Mouse (Mus musculus) midbrain, embryonic 13.5 days (tissue): ENCODE data around the gene Dnah7b. TPM values are rescaled to one million over a fixed set of nuclear protein-coding genes. Genes with fewer than 3 reads are reported as not detected.
A peak's percentile ranks its signal among the peaks of the same experiment; 100 is the strongest.
"Not testable (repeated sequence)": the region's sequence is repeated elsewhere in the genome, so short reads cannot be mapped to it uniquely, and the experiment has no call there.

Source experiments
- ATAC-seq: fragments of 200-750 bp; cut with Nextera tagmentation; 2 replicates; pipeline ENCODE4 v1.8.0; 2017; ENCODE audit warnings: mild to moderate bottlenecking, moderate TSS enrichment, moderate library complexity
- H3K27ac ChIP-seq: fragments of 300-500 bp; sonication (generic); 2 replicates; pipeline ENCODE4 v1.5.1; 2015; ENCODE audit warnings: inconsistent platforms, mild to moderate bottlenecking, moderate library complexity
- H3K27me3 ChIP-seq: fragments of 300-500 bp; sonication (generic); 2 replicates; pipeline ENCODE4 v1.6.1; 2015; ENCODE audit warnings: mild to moderate bottlenecking, inconsistent platforms
- H3K36me3 ChIP-seq: fragments of 300-500 bp; sonication (generic); 2 replicates; pipeline ENCODE4 v1.6.1; 2015; ENCODE audit warnings: mild to moderate bottlenecking, inconsistent platforms
- H3K4me1 ChIP-seq: fragments of 300-500 bp; sonication (generic); replicated peaks from 2 replicates; pipeline ENCODE4 v1.6.1; 2015; ENCODE audit warnings: inconsistent platforms
- H3K4me2 ChIP-seq: fragments of 300-500 bp; sonication (generic); replicated peaks from 2 replicates; pipeline ENCODE4 v1.6.1; 2015; ENCODE audit warnings: moderate library complexity, mild to moderate bottlenecking, inconsistent platforms
- H3K4me3 ChIP-seq: fragments of 300-500 bp; sonication (generic); replicated peaks from 2 replicates; pipeline ENCODE4 v1.5.1; 2015; ENCODE audit warnings: mild to moderate bottlenecking, inconsistent platforms
- H3K9ac ChIP-seq: fragments of 300-500 bp; sonication (generic); replicated peaks from 2 replicates; pipeline ENCODE4 v1.6.1; 2015; ENCODE audit warnings: mild to moderate bottlenecking, inconsistent platforms
- H3K9me3 ChIP-seq: fragments of 300-500 bp; sonication (generic); 2 replicates; pipeline ENCODE4 v1.6.1; 2016; ENCODE audit warnings: mild to moderate bottlenecking, inconsistent platforms
- WGBS: fragments of 180-500 bp; shearing (Covaris S2); methylation state at CpG from one replicate; pipeline ENCODE4 v1.1.7; 2015; 5-methylcytosine and 5-hydroxymethylcytosine counted together
- polyA plus RNA-seq: library from polyadenylated mRNA; unstranded; fragments of >200 nt; fragmentation: Nextera tagmentation; extraction: Ambion mirVana; gene quantifications from 2 replicates; pipeline ENCODE4 v1.2.1, GENCODE M21; 2015

Gene Dnah7b
- polyA plus RNA-seq, result 2.6 TPM in 2 replicates

DNA sequence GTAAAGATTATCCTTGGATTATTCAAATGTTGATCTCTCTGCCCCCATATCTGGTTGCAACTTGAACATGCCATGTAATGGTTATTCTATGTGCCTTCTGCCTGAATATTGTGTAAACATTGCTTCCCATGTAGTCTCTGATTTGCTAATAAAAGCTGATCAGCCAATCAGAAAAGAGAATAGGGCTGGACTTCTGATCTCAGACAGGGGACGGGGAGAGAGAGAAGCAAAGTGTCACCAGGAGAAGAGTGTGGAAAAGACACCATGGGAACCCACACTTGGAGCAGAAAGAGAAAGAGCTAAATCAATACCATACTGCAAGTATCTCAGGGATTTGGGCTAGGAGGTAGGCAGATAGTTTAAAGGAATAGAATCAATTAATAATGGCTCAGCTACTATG is at the start of gene Dnah7b:
Dnah7b (plus strand) TSS at position 301 of the 400 bp plus-strand sequence.
- H3K4me3 ChIP-seq, result peak within 1 kb of the TSS; percentile 74
- 31% methylated on average over 1 of the region's 1 CpGs for WGBS
- peaks cover 7% of the 10 kb centered on the region for H3K4me1 ChIP-seq
- peak; percentile 34 for ATAC-seq
- peak within 1 kb of the TSS; percentile 67 for H3K4me2 ChIP-seq
- no peaks in the 10 kb centered on the region for H3K9me3 ChIP-seq
- H3K27me3 ChIP-seq, result no peaks in the 10 kb centered on the region
- no peaks in the 10 kb centered on the region for H3K36me3 ChIP-seq
- peak within 1 kb of the TSS; percentile 89 for H3K27ac ChIP-seq
- peak within 1 kb of the TSS; percentile 86 for H3K9ac ChIP-seq

DNA sequence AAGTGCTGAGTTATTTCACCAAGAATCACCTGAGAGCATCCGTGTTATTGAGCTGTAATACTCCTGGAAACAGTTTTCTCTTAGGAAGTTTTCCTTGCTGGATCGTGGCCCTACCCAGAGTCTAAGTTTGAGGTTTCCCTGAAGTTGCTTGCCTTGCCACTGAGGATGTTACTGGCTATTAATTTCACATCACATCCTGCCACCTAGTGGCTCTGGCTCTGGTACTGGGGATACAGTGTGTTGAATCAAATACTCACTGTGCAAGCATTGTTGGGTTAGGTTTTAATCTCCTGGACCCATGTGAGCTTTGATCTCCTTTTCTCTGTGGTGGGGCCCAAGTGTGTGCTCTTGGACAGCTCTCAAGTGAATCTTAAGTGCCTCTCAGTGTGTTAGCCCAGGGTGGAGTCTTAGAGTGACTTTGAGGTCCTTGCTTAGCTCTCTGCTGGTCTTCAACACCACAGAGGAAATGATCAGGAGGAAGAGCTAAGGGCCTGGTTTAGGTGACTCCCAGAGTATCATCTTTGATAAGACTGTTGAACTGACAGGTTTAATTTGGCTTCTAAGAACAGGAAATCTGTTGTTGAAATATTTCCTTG is 47.6 kb upstream of the Dnah7b start:
- 0 out of 2 replicates have a peak, but pooled peaks have one; percentile 40 for ATAC-seq
- Histone ChIP-seq H3K36me3 (no peaks in the 10 kb centered on the region), H3K27me3 (no peaks in the 10 kb centered on the region), H3K9ac (no peak overlapping the region), H3K4me3 (no peak overlapping the region), H3K9me3 (no peaks in the 10 kb centered on the region), H3K4me2 (no peak overlapping the region), H3K4me1 (no peaks in the 10 kb centered on the region), H3K27ac (no peak overlapping the region)
- 64% methylated on average over 2 of the region's 2 CpGs for WGBS

DNA sequence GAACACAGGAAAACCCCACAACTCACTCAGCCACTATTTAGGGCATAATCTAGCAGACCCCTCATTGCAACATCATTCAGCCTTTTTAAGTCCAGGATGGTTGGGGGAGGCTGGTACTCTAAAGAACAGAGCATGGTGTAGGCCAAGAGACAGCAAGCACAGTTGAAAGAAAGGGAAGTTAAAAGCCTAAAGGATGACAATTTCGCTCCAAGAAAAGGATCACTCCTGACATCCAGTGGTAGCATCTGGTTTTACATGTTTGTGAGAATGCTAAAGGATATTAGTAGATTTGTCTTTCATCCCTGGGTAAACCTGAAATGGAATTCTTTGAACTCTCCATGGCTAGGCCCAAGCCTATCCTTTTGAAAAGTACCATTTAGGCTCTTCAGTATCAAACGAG is 43.9 kb upstream of the Dnah7b start:
- Histone ChIP-seq H3K4me2 (no peak overlapping the region), H3K9ac (no peak overlapping the region), H3K4me1 (no peaks in the 10 kb centered on the region), H3K4me3 (no peak overlapping the region), H3K36me3 (no peaks in the 10 kb centered on the region), H3K27ac (no peak overlapping the region), H3K27me3 (no peaks in the 10 kb centered on the region), H3K9me3 (no peaks in the 10 kb centered on the region)
- ATAC-seq, result 0 out of 2 replicates have a peak, but pooled peaks have one; percentile 55
- 25% methylated on average over 2 of the region's 2 CpGs for WGBS

DNA sequence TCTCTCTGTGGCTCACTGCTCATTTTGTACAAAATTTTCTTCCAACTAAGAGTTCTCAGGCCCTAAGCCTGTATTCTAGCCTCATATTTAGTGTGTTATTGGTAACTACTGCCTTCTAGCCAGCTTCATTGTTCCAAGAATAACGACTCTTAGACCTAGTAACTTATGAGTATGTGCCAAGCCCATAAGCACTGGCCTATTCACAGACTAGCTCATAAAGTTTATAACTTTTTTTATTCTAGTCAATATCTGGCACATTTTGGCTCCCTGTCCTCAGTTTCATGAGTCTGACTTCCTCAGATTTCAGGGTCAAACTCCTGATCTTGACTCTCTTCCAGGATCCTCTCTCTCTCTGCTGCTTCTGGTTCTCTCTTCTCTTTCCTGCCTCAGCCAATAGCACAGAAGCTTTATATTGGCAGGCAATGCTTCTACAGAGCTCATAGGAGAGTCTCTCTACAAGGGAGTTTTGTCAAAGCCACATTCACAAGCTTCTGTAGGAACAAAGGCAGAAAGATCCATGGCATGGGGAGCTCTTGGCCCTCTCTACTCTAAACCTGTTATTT is 34.0 kb upstream of the Dnah7b start:
- H3K4me1 ChIP-seq, result no peaks in the 10 kb centered on the region
- no peaks in the 10 kb centered on the region for H3K9me3 ChIP-seq
- H3K4me3 ChIP-seq, result no peak overlapping the region
- H3K9ac ChIP-seq, result no peak overlapping the region
- no peaks in the 10 kb centered on the region for H3K36me3 ChIP-seq
- H3K4me2 ChIP-seq, result no peak overlapping the region
- no peak overlapping the region for H3K27ac ChIP-seq
- H3K27me3 ChIP-seq, result no peaks in the 10 kb centered on the region
- 87% methylated on average over 1 of the region's 1 CpGs for WGBS
- ATAC-seq, result no peak

DNA sequence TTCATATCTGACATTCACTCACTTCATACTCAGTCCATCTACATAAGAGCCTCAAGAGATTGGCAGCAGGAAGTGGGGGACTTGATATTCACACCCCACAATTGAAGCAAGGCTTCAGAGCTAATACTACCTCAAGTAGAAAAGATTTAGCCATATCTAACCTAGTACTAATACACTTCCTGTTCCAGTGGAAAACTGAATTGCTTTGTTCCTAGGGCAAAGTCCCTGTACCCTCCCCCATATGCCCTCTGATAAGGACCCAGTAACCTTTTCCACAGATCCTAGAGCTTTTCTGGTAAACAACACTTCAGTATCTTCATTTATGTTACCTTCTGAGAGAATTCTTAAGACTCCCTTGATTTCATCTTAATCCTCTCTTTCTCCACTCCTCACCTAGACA is 17.9 kb upstream of the Dnah7b start:
- Histone ChIP-seq H3K36me3 (no peaks in the 10 kb centered on the region), H3K4me2 (no peak overlapping the region), H3K27ac (no peak overlapping the region), H3K4me3 (no peak overlapping the region), H3K4me1 (no peaks in the 10 kb centered on the region), H3K9ac (no peak overlapping the region), H3K27me3 (no peaks in the 10 kb centered on the region), H3K9me3 (no peaks in the 10 kb centered on the region)
- ATAC-seq, result no peak

DNA sequence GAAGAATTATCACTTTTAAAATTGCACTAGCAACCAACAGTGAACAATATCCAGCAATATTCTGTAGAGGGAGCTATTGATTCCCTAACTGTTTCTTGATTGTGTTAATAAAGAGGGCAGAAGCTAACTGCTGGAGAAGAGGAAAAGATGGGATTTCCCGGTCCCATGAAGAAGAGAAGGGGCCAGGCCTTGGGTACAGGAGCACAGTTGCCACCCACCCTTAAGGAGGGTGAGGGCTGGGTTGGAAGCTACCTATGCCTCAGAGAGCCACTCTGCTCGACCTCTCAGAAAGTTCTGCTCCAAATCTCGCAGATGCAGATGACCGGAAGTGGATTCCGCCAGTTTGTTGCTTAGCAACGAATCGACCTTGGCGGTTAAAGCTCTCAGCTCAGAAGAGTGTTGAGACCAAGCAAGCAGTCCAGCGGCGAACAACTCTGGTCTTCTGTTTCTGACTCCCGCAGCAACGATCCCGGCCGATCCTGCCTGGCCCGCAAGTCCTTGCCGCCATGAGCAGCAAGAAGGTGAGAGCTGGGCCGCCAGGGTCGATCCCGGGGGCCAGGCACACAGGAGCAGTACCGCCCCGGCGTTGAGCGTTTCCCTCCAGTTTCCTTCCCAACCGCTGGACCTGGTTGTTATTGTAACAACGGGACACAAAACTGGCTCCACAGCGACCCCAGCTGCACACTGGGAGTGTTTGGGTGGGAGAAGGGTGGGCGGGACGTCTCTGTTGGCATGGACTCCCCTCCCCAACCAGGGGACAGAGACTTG is 553 bp downstream of the Dnah7b start:
- Histone ChIP-seq H3K27me3 (no peaks in the 10 kb centered on the region), H3K4me1 (peaks cover 7% of the 10 kb centered on the region), H3K9ac (peak overlapping the region; percentile 86), H3K9me3 (no peaks in the 10 kb centered on the region), H3K27ac (peak overlapping the region; percentile 89), H3K36me3 (no peaks in the 10 kb centered on the region), H3K4me3 (peak overlapping the region; percentile 74), H3K4me2 (peak overlapping the region; percentile 67)
- peak; percentile 95 for ATAC-seq
- WGBS, result under 1% methylated on average over 28 of the region's 28 CpGs

DNA sequence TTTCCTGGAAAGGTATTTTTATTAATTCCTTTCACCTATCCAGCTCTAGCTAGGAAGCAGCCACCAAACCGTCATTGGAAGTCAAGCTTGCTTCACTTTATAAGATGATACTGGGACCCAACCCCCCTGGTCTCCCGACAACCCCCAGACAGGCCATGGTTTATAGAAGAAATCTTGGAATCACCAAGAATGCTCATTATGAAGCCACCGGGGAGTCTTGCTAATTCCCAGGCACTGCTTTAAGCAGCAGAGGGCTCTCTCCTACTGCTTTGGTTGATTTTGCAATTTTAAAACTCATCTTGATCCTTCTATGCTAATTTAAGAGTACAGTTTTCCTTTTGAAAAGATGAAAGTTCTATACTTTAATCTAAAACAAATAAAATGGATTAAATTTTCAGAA is 2.7 kb downstream of the Dnah7b start:
- not testable (repeated sequence) for H3K9ac ChIP-seq, H3K4me2 ChIP-seq, ATAC-seq, H3K4me1 ChIP-seq, H3K27me3 ChIP-seq, H3K4me3 ChIP-seq, H3K27ac ChIP-seq, H3K9me3 ChIP-seq, H3K36me3 ChIP-seq
- WGBS, result 95% methylated on average over 3 of the region's 3 CpGs

DNA sequence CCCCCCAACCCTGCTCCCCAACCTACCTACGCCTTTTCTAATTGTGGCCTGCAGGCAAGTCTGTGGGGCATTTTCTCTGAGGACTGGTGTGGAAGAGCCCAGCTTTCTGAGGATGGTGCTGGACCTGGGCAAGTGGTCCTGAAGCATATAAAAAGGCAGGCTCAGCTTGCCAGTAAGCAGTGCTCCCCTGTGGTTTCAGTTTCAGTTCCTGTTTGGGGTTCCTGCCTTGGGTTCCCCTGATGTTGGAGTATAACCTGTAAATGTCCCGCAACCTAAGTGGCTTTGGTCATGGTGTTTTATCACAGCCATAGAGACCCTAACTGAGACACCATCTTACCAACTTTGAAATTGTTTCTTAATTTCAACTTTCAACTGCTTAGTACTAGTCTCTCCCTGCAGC is 11.8 kb downstream of the Dnah7b start:
- Histone ChIP-seq H3K9me3 (no peaks in the 10 kb centered on the region), H3K4me3 (no peak overlapping the region), H3K9ac (no peak overlapping the region), H3K4me1 (no peaks in the 10 kb centered on the region), H3K27me3 (no peaks in the 10 kb centered on the region), H3K4me2 (no peak overlapping the region), H3K36me3 (no peaks in the 10 kb centered on the region), H3K27ac (no peak overlapping the region)
- no peak for ATAC-seq
- 88% methylated on average over 2 of the region's 2 CpGs for WGBS

DNA sequence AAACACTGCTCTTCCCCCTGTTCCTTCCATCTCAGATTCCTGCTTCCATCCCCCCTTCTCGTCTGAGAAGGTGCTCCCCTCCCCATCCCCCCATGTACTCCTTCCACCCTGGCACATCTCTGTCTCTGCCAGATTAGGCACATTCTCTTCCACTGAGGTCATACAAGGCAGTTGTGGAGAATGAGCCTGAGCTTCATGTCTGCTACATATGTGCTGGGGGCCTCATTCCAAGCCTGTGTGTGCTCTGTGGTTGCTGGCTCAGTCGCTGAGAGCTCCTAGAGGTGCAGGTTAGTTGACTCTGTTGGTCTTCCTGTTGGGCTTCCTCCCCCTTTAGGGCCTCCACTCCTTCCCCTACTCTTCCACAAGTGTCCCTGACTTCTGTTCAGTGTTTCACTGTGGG is 34.4 kb downstream of the Dnah7b start:
- Histone ChIP-seq H3K27ac (no peak overlapping the region), H3K4me1 (no peaks in the 10 kb centered on the region), H3K27me3 (no peaks in the 10 kb centered on the region), H3K4me2 (no peak overlapping the region), H3K9ac (no peak overlapping the region), H3K9me3 (no peaks in the 10 kb centered on the region), H3K4me3 (no peak overlapping the region), H3K36me3 (no peaks in the 10 kb centered on the region)
- ATAC-seq, result no peak
- WGBS, result 83% methylated on average over 2 of the region's 2 CpGs

DNA sequence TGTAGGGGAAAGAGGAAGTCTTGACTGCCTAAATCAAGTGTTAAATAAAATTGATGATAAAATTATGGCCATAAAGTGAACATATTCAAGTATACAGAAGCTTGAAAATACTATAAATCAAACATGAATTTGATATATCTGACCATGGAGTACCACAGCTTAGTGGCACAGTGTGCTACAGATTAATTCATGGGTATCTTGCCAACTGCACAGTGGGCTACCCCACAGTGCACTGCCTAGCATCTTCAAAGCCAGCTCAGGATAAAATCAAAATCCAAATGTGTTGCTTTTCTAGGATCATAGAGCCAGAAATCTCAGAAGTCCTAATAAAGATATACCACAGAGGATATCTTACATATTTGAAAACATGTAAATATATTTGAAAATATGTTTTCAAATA is 46.5 kb downstream of the Dnah7b start:
- H3K9ac ChIP-seq, H3K4me1 ChIP-seq, H3K36me3 ChIP-seq, H3K4me3 ChIP-seq, H3K9me3 ChIP-seq, H3K27ac ChIP-seq, H3K4me2 ChIP-seq, H3K27me3 ChIP-seq, ATAC-seq: not testable (repeated sequence)

DNA sequence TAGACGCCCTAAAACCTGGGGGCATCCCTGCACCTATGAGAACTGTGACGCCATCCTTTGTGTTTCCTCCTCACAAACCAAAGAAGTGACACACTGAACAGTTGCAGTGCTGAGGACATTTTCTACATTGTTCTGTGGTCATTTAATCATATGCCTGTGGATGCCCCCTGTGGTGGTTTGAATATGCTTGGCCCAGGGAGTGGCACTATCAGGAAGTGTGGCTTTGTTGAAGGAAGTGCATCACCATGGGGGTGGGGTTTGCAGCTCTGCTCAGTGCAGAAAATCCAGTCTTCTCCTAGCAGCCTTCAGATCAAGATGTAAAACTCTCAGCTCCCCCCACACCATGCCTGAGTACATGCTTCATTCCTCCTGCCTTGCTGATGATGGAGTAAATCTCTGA is 51.1 kb downstream of the Dnah7b start:
- not testable (repeated sequence) for H3K9ac ChIP-seq, H3K27me3 ChIP-seq, H3K4me2 ChIP-seq, H3K4me1 ChIP-seq, ATAC-seq, H3K9me3 ChIP-seq, H3K27ac ChIP-seq, H3K36me3 ChIP-seq, H3K4me3 ChIP-seq
- 80% methylated on average over 2 of the region's 2 CpGs for WGBS

DNA sequence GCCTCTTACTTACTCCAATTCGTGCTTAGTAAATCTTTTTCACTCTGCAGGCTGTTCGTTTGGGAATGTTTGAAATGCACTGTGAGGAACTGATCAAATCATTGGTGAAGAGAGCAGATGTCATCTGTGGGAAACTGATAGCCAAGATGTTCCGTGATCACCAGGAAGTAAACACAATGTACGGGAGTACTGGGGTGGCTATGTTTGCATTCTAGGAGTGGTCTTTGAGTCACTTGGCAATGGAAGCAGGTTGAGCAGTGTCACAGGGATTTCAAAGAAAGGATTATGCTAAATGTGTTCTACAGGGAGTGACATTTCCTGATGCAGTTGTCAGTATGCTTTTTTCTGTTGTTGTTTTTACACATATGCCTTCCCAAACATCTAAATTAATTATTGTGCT is 61.9 kb downstream of the Dnah7b start:
- Histone ChIP-seq H3K9me3 (no peaks in the 10 kb centered on the region), H3K4me1 (no peaks in the 10 kb centered on the region), H3K36me3 (no peaks in the 10 kb centered on the region), H3K27ac (no peak overlapping the region), H3K9ac (no peak overlapping the region), H3K27me3 (no peaks in the 10 kb centered on the region), H3K4me2 (no peak overlapping the region), H3K4me3 (no peak overlapping the region)
- WGBS, result 75% methylated on average over 4 of the region's 4 CpGs
- no peak for ATAC-seq
